In the genomic region with DNA sequence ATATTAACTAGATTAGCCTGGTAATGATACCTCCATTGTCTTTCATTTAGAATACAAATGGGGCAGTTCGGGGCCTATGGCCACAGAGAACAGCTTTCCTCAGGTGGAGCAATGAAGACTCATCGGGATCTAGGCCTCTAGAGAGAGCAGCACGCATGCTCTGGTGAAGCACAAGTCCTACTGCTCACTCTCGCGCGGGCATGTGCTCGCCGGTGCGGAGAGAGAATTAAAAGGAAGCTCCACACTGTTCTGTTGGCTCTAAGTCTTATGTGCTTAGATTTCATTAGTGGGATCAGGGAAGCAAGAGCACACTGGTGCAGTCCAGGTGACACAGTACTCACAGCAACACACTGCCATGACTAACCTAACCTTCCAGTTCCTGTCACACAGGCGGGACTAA, we compare ENCODE assay signal across 18 mouse cellular contexts. TPM values are rescaled to one million over a fixed set of nuclear protein-coding genes. Genes with fewer than 3 reads are reported as not detected.
DNase-seq lines count a peak whose midpoint lies in the region; ATAC-seq lines count a peak whose summit lies in the region.
"Had no signal": no experiment of that assay in that cellular context is flagged by ENCODE, and none has a peak within 500 bp of the region (broad histone marks: within the 10 kb centered on the region; RNA-seq: fewer than 3 reads in every experiment).

No protein-coding gene starts in this region.

- H3K36me3 ChIP-seq in hindbrain, embryonic 15.5 days = no peaks in the 10 kb centered on the region
- peaks cover 5% of the 10 kb centered on the region for H3K36me3 ChIP-seq in hindbrain, embryonic 10.5 days
- H3K36me3 ChIP-seq: limb, embryonic 12.5 days had no signal

- no peak overlapping the region for H3K4me2 ChIP-seq in hindbrain, embryonic 15.5 days
- H3K4me2 ChIP-seq: limb, embryonic 12.5 days; neural tube, embryonic 12.5 days had no signal

- 0 out of 2 replicates have a peak, but pooled peaks have one; percentile 30 for ATAC-seq in hindbrain, embryonic 15.5 days (ENCODE audit: low FRiP score, low read depth)
- ATAC-seq: activated CD4-positive, CD25-positive, alpha-beta regulatory T cell, adult 4 months; lung, postnatal 0 days had no signal

- no peak for DNase-seq in hindbrain, embryonic 10.5 days (ENCODE audit: low spot score)
- peak; percentile 44 for DNase-seq in cerebellum, adult 11-12 months
- peak; percentile 51 to 53 for DNase-seq in cerebellum, postnatal 10 days
- DNase-seq in retina, embryonic 14.5 days (ENCODE audit: low spot score) = peak; percentile 12
- no peak for DNase-seq in right cerebral cortex, postnatal 14 days
- no peak for DNase-seq in layer of hippocampus, adult 9-10 months (ENCODE audit: low spot score)
- DNase-seq: adrenal gland, postnatal 36 days; gastrocnemius, postnatal 25 days; heart, postnatal 10 days; right cerebral cortex, postnatal 25 days had no signal

- peaks cover 8% of the 10 kb centered on the region; the same call in 1 of the 2 replicates for H3K4me1 ChIP-seq in hindbrain, embryonic 15.5 days (replicated peaks)
- no peaks in the 10 kb centered on the region for H3K4me1 ChIP-seq in hindbrain, embryonic 10.5 days (replicated peaks)
- H3K4me1 ChIP-seq: neural tube, embryonic 12.5 days had no signal

- no peaks in the 10 kb centered on the region for H3K9me3 ChIP-seq in hindbrain, embryonic 15.5 days
- no peaks in the 10 kb centered on the region for H3K9me3 ChIP-seq in hindbrain, embryonic 10.5 days
- H3K9me3 ChIP-seq: heart, embryonic 10.5 days; limb, embryonic 12.5 days; neural tube, embryonic 12.5 days had no signal

- peak overlapping the region; percentile 45 for H3K27ac ChIP-seq in hindbrain, embryonic 15.5 days (replicated peaks)
- no peak overlapping the region for H3K27ac ChIP-seq in hindbrain, embryonic 10.5 days
- H3K27ac ChIP-seq: heart, embryonic 10.5 days; kidney, postnatal 0 days; limb, embryonic 12.5 days; liver, embryonic 14.5 days; neural tube, embryonic 12.5 days had no signal

- no peak overlapping the region for H3K4me3 ChIP-seq in hindbrain, embryonic 15.5 days
- H3K4me3 ChIP-seq in hindbrain, embryonic 10.5 days = no peak overlapping the region
- H3K4me3 ChIP-seq: heart, embryonic 10.5 days; limb, embryonic 12.5 days; neural tube, embryonic 12.5 days had no signal

- H3K9ac ChIP-seq in hindbrain, embryonic 15.5 days = no peak overlapping the region
- H3K9ac ChIP-seq: limb, embryonic 12.5 days; liver, embryonic 14.5 days; neural tube, embryonic 12.5 days had no signal

- 59% methylated on average over 10 of the region's 10 CpGs for WGBS in hindbrain, embryonic 15.5 days
- WGBS in hindbrain, embryonic 10.5 days = 90% methylated on average over 10 of the region's 10 CpGs

- no peaks in the 10 kb centered on the region for H3K27me3 ChIP-seq in hindbrain, embryonic 15.5 days
- H3K27me3 ChIP-seq in hindbrain, embryonic 10.5 days (ENCODE audit: insufficient read depth, poor library complexity, severe bottlenecking) = no peaks in the 10 kb centered on the region
- H3K27me3 ChIP-seq: limb, embryonic 12.5 days; neural tube, embryonic 12.5 days had no signal

RNA-seq across cellular contexts. Expression of a gene that starts 27.1 kb away (rescaled TPM):
- 150 and 162 TPM in 2 replicates for polyA plus RNA-seq in hindbrain, embryonic 15.5 days (2015; fragmentation: Nextera tagmentation; extraction: Ambion mirVana)
- 111 and 140 TPM in 2 replicates for polyA plus RNA-seq in hindbrain, embryonic 10.5 days (2016; fragmentation: Nextera tagmentation; extraction: Ambion mirVana)

Comparison
In these comparisons a context has a peak if more than half of its experiments do, and no peak if none do; other contexts are left out.
1. DNase-seq: peak in cerebellum, adult 11-12 months (single experiment), cerebellum, postnatal 10 days (2 of 2) and retina, embryonic 14.5 days (single experiment); none in hindbrain, embryonic 10.5 days (single experiment), right cerebral cortex, postnatal 14 days (single experiment) and layer of hippocampus, adult 9-10 months (single experiment).